Mouse (Mus musculus): ENCODE measurements around the gene Slc25a17. TPM values are rescaled to one million over a fixed set of nuclear protein-coding genes. Genes with fewer than 3 reads are reported as not detected.

The Slc25a17 gene
- polyA plus RNA-seq, 2 experiments, result 94.6 to 124 TPM

DNA sequence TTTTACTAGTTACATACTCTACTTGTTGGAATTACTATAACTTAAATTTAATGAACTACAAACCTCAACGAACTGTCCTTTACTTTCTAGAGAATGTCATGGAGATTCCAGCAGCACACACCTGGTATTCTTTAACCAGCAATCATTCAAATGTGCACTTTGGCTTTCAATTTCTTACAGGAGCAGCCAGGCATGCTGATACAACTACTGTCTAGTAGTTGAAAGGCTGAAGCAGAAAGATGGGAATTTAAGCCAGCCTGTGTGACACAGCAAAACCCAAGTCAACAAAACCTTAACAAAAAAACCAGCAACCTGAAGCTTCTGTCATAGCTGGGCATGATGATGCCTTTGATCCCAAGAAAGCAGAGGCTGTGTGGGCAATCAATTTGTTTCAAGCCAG lies 1.9 kb upstream of the Slc25a17 start:
- Histone ChIP-seq H3K9ac (ENCODE audit: low read depth, low read length, severe bottlenecking) (no peak overlapping the region), H3K27ac (replicated peaks; ENCODE audit: low read depth, low read length) (no peak overlapping the region), H3K4me3 (replicated peaks; ENCODE audit: low read length) (no peak overlapping the region), H3K4me1 (ENCODE audit: control insufficient read depth, insufficient read depth, low read length) (peaks cover 6% of the 10 kb centered on the region), H3K36me3 (ENCODE audit: control insufficient read depth, insufficient read depth, low read length) (peaks cover 48% of the 10 kb centered on the region), H3K9me3 (ENCODE audit: control insufficient read depth, low read length) (no peaks in the 10 kb centered on the region), H3K4me2 (replicated peaks; ENCODE audit: low read depth, low read length, severe bottlenecking) (no peak overlapping the region), H3K27me3 (ENCODE audit: control insufficient read depth, insufficient read depth, low read length) (no peaks in the 10 kb centered on the region)
- ATAC-seq (ENCODE audit: low FRiP score, low read depth), result no peak
- no peak for DNase-seq (ENCODE audit: low spot score)
- TF ChIP-seq POLR2A (IDR thresholded peaks at IDR 0.05; ENCODE audit: borderline replicate concordance, extremely low read depth, insufficient read depth, insufficient read length), result no peak
- 69% methylated on average over 1 of the region's 1 CpGs for WGBS

DNA sequence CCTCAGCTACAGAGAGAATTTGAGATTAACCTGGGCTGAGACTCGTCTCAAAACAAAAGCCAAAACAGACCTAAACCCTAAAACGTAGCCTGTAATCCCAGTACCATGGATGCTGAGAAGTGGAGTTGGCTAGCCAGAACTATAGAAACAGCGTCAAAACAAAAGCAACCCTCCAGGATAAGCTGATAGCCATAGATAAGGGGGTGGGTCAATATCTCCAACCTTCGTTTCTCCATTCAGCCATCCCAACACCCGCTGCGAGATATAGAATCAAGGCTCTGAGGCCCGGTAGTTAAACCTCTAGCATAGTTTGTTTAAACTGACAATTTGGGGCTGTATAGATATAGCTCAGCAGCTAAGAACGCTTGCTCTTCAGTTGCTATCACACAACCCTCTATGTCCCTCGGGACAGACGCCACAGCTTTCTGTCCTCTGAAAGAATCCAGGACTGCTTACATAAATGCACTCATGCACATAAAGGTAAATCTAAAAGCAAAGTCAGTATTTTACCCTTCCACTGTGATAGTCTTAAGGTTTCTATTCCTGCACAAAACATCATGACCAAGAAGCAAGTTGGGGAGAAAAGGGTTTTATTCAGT lies 904 bp upstream of the Slc25a17 start:
- H3K4me1 ChIP-seq (ENCODE audit: control insufficient read depth, insufficient read depth, low read length), result peaks cover 6% of the 10 kb centered on the region
- H3K4me2 ChIP-seq (replicated peaks; ENCODE audit: low read depth, low read length, severe bottlenecking), result peak overlapping the region; percentile 67
- peaks cover 38% of the 10 kb centered on the region for H3K36me3 ChIP-seq (ENCODE audit: control insufficient read depth, insufficient read depth, low read length)
- H3K27ac ChIP-seq (replicated peaks; ENCODE audit: low read depth, low read length), result peak overlapping the region; percentile 78; the same call in 1 of the 2 replicates
- no peak for TF ChIP-seq POLR2A (IDR thresholded peaks at IDR 0.05; ENCODE audit: borderline replicate concordance, extremely low read depth, insufficient read depth, insufficient read length)
- H3K4me3 ChIP-seq (replicated peaks; ENCODE audit: low read length), result peak overlapping the region; percentile 77
- ATAC-seq (ENCODE audit: low FRiP score, low read depth) (no peak), DNase-seq (ENCODE audit: low spot score) (no peak)
- no peaks in the 10 kb centered on the region for H3K27me3 ChIP-seq (ENCODE audit: control insufficient read depth, insufficient read depth, low read length)
- 39% methylated on average over 10 of the region's 10 CpGs for WGBS
- no peaks in the 10 kb centered on the region for H3K9me3 ChIP-seq (ENCODE audit: control insufficient read depth, low read length)
- 0 out of 2 replicates have a peak overlapping the region, but pooled peaks have one; percentile 83 for H3K9ac ChIP-seq (ENCODE audit: low read depth, low read length, severe bottlenecking)

DNA sequence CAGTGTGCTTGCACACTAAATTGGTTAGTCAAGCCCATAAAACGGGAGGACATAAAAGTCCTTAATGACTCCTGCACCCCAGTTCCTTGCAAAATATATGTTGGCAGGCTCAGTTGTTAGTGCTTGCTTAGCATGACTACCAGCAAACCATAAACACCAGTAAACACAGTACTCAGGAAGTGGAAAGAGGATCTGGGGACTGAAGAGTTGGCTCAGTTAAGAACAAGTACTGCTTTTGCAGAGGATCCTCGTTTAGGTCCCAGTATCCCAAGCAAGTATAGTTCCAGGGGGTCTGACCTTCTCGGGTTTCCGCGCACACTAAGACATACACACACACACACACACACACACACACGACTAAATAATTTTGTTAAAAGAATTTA lies 401 bp upstream of the Slc25a17 start:
- Histone ChIP-seq H3K27ac (replicated peaks; ENCODE audit: low read depth, low read length) (peak overlapping the region; percentile 78), H3K9ac (ENCODE audit: low read depth, low read length, severe bottlenecking) (peak overlapping the region; percentile 83; the same call in 1 of the 2 replicates), H3K27me3 (ENCODE audit: control insufficient read depth, insufficient read depth, low read length) (no peaks in the 10 kb centered on the region), H3K36me3 (ENCODE audit: control insufficient read depth, insufficient read depth, low read length) (peaks cover 33% of the 10 kb centered on the region), H3K4me3 (replicated peaks; ENCODE audit: low read length) (peak overlapping the region; percentile 77), H3K4me1 (ENCODE audit: control insufficient read depth, insufficient read depth, low read length) (peaks cover 6% of the 10 kb centered on the region), H3K4me2 (replicated peaks; ENCODE audit: low read depth, low read length, severe bottlenecking) (peak overlapping the region; percentile 67), H3K9me3 (ENCODE audit: control insufficient read depth, low read length) (no peaks in the 10 kb centered on the region)
- TF ChIP-seq POLR2A (IDR thresholded peaks at IDR 0.05; ENCODE audit: borderline replicate concordance, extremely low read depth, insufficient read depth, insufficient read length), result no peak
- DNase-seq (ENCODE audit: low spot score) (no peak), ATAC-seq (ENCODE audit: low FRiP score, low read depth) (peak; percentile 57)
- WGBS, result 28% methylated on average over 6 of the region's 6 CpGs

- no peaks in the 10 kb centered on the region for H3K9me3 ChIP-seq (ENCODE audit: control insufficient read depth, low read length)
- DNase-seq (ENCODE audit: low spot score) (no peak), ATAC-seq (ENCODE audit: low FRiP score, low read depth) (no peak)
- WGBS, result 81% methylated on average over 5 of the region's 5 CpGs
- H3K27me3 ChIP-seq (ENCODE audit: control insufficient read depth, insufficient read depth, low read length), result no peaks in the 10 kb centered on the region
- peaks cover 6% of the 10 kb centered on the region for H3K4me1 ChIP-seq (ENCODE audit: control insufficient read depth, insufficient read depth, low read length)
- no peak overlapping the region for H3K9ac ChIP-seq (ENCODE audit: low read depth, low read length, severe bottlenecking)
- peak overlapping the region; percentile 67 for H3K4me2 ChIP-seq (replicated peaks; ENCODE audit: low read depth, low read length, severe bottlenecking)
- H3K27ac ChIP-seq (replicated peaks; ENCODE audit: low read depth, low read length), result no peak overlapping the region
- peaks cover 18% of the 10 kb centered on the region for H3K36me3 ChIP-seq (ENCODE audit: control insufficient read depth, insufficient read depth, low read length)
- no peak for TF ChIP-seq POLR2A (IDR thresholded peaks at IDR 0.05; ENCODE audit: borderline replicate concordance, extremely low read depth, insufficient read depth, insufficient read length)
- peak overlapping the region; percentile 77 for H3K4me3 ChIP-seq (replicated peaks; ENCODE audit: low read length)
Observed at GRCm38 (mm10) chr15:81359421-81359820, 1.2 kb downstream of the Slc25a17 start.

DNA sequence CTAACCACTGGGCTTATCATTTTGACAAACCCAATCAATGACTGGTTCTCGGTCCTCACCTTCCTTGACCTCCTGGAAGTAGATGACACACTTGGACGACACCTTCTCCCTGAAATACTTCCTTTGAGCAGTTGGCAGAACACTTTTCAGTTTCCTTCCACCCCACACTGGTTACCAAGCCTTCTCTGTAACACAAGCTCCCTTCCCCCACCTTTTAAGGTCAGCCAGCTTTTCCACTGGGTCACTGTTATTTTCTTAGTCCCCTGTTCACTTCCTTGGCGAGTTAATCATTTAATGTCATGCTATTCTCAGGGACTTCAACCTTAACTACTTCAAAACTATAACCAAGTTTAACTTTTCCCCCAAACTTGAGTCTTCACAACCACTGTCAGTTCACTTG lies 1.7 kb downstream of the Slc25a17 start:
- H3K36me3 ChIP-seq (ENCODE audit: control insufficient read depth, insufficient read depth, low read length), result peaks cover 18% of the 10 kb centered on the region
- no peak overlapping the region for H3K4me3 ChIP-seq (replicated peaks; ENCODE audit: low read length)
- H3K27ac ChIP-seq (replicated peaks; ENCODE audit: low read depth, low read length), result no peak overlapping the region
- no peaks in the 10 kb centered on the region for H3K27me3 ChIP-seq (ENCODE audit: control insufficient read depth, insufficient read depth, low read length)
- no peak for ATAC-seq (ENCODE audit: low FRiP score, low read depth)
- DNase-seq (ENCODE audit: low spot score), result no peak
- H3K9me3 ChIP-seq (ENCODE audit: control insufficient read depth, low read length), result no peaks in the 10 kb centered on the region
- no peak overlapping the region for H3K4me2 ChIP-seq (replicated peaks; ENCODE audit: low read depth, low read length, severe bottlenecking)
- H3K4me1 ChIP-seq (ENCODE audit: control insufficient read depth, insufficient read depth, low read length), result peaks cover 6% of the 10 kb centered on the region
- no peak overlapping the region for H3K9ac ChIP-seq (ENCODE audit: low read depth, low read length, severe bottlenecking)
- 87% methylated on average over 3 of the region's 3 CpGs for WGBS
- TF ChIP-seq POLR2A (IDR thresholded peaks at IDR 0.05; ENCODE audit: borderline replicate concordance, extremely low read depth, insufficient read depth, insufficient read length), result no peak
